ENCODE assay signal across 19 mouse cellular contexts in the genomic region with DNA sequence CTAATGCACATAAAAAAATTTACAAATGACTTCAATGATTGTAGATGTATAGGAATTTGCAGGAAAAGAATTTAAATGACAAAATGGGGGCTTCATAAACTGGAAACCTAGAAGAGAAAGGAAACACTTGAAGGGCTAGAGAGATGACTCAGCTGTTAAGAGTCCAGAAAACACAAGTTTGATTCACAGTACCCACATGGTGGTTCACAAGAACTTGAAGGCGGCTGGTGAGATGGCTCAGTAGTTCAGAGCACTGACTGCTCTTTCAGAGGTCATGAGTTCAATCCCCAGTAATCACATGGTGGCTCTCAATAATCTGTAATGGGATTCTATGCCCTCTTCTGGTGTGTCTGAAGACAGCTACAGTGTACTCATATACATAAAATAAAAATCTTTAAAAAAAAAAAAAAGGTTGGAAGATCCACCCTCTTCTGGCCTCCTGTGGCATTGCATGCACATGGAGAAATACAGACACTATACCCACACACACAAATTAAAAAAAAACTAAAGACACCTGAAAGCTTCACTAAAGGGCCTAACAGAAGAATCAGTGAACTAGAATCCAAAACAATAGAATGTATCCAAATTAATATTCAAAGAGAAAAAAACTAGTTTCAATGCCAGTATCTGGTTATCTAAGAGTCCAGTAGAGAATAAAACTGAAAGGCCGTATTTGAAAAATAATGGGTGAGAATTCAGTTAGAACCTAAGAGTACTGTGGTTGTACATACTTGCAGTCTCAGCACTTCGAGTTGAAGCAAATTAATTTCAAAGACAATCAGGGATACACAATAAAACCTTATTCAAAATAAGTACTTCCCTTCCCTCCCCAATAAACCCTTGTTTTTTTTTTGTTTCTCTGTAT. TPM values are rescaled to one million over a fixed set of nuclear protein-coding genes. Genes with fewer than 3 reads are reported as not detected.
DNase-seq lines count a peak whose midpoint lies in the region; ATAC-seq and TF ChIP-seq lines count a peak whose summit lies in the region.
"Had no signal": no experiment of that assay in that cellular context is flagged by ENCODE, and none has a peak within 500 bp of the region (broad histone marks: within the 10 kb centered on the region; RNA-seq: fewer than 3 reads in every experiment).

No protein-coding gene starts in this region.

- no peak overlapping the region for H3K9ac ChIP-seq in hindbrain, postnatal 0 days (replicated peaks; ENCODE audit: low read length)
- H3K9ac ChIP-seq in hindbrain, embryonic 16.5 days (ENCODE audit: low read depth, low read length), result no peak overlapping the region
- H3K9ac ChIP-seq in lung, embryonic 14.5 days, result no peak overlapping the region
- no peak overlapping the region for H3K9ac ChIP-seq in CH12.LX (ENCODE audit: insufficient read depth, low read depth)
- H3K9ac ChIP-seq: heart, embryonic 13.5 days; liver, embryonic 15.5 days; midbrain, embryonic 15.5 days; neural tube, embryonic 12.5 days had no signal

- H3K9me3 ChIP-seq in hindbrain, postnatal 0 days (ENCODE audit: low read length), result no peaks in the 10 kb centered on the region
- H3K9me3 ChIP-seq in hindbrain, embryonic 16.5 days (ENCODE audit: control insufficient read depth, low read length), result no peaks in the 10 kb centered on the region
- no peaks in the 10 kb centered on the region for H3K9me3 ChIP-seq in lung, embryonic 14.5 days (ENCODE audit: low read depth, low read length)
- no peaks in the 10 kb centered on the region for H3K9me3 ChIP-seq in CH12.LX (replicated peaks; ENCODE audit: low read length)
- H3K9me3 ChIP-seq: embryonic facial prominence, embryonic 10.5 days; heart, embryonic 13.5 days; liver, embryonic 15.5 days; midbrain, embryonic 15.5 days; neural tube, embryonic 12.5 days had no signal

- no peak for TF ChIP-seq RAD21 in CH12.LX (IDR thresholded peaks at IDR 0.05; ENCODE audit: low read depth, low read length)

- peak; percentile 28 for TF ChIP-seq POLR2A in CH12.LX (IDR thresholded peaks at IDR 0.05; ENCODE audit: low read depth, low read length)

- H3K4me3 ChIP-seq in hindbrain, postnatal 0 days (ENCODE audit: low read length), result no peak overlapping the region
- H3K4me3 ChIP-seq in hindbrain, embryonic 16.5 days (ENCODE audit: low read length), result no peak overlapping the region
- H3K4me3 ChIP-seq in lung, embryonic 14.5 days (ENCODE audit: low read depth, low read length), result no peak overlapping the region
- no peak overlapping the region for H3K4me3 ChIP-seq in CH12.LX (replicated peaks in 1 of 3; ENCODE audit: low read depth in 2 of 3, low read length in 2 of 3, poor library complexity in 1 of 3)
- H3K4me3 ChIP-seq: embryonic facial prominence, embryonic 10.5 days; erythroblast, embryonic 14.5 days; heart, embryonic 13.5 days; liver, embryonic 15.5 days; midbrain, embryonic 15.5 days; neural tube, embryonic 12.5 days had no signal

- DNase-seq in hindbrain, postnatal 0 days (ENCODE audit: low spot score), result no peak
- DNase-seq in lung, embryonic 14.5 days, result no peak
- DNase-seq in lung, postnatal 25 days (ENCODE audit: low spot score), result no peak
- DNase-seq in CH12.LX (ENCODE audit: extremely low read depth), result no peak
- DNase-seq in T-cell, adult 2 months (ENCODE audit: low spot score), result no peak
- DNase-seq: adrenal gland, postnatal 10 days; cerebellum, adult 9-11 months; gastrocnemius, postnatal 36 days; kidney, postnatal 25 days; right cerebral cortex, postnatal 14 days had no signal

- no peak overlapping the region for H3K4me2 ChIP-seq in hindbrain, postnatal 0 days (ENCODE audit: low read depth, low read length)
- no peak overlapping the region for H3K4me2 ChIP-seq in hindbrain, embryonic 16.5 days (ENCODE audit: low read length)
- no peak overlapping the region for H3K4me2 ChIP-seq in lung, embryonic 14.5 days
- no peak overlapping the region for H3K4me2 ChIP-seq in CH12.LX (ENCODE audit: insufficient read depth, low read depth, poor library complexity, severe bottlenecking)
- H3K4me2 ChIP-seq: heart, embryonic 13.5 days; liver, embryonic 15.5 days; midbrain, embryonic 15.5 days; neural tube, embryonic 12.5 days had no signal

- no peak overlapping the region for H3K27ac ChIP-seq in hindbrain, postnatal 0 days
- H3K27ac ChIP-seq in hindbrain, embryonic 16.5 days (ENCODE audit: low read depth, low read length), result no peak overlapping the region
- H3K27ac ChIP-seq in lung, embryonic 14.5 days (ENCODE audit: low read depth), result no peak overlapping the region
- no peak overlapping the region for H3K27ac ChIP-seq in CH12.LX (ENCODE audit: insufficient read depth, low read depth)
- H3K27ac ChIP-seq: embryonic facial prominence, embryonic 10.5 days; heart, embryonic 13.5 days; liver, embryonic 15.5 days; macrophage; midbrain, embryonic 15.5 days; neural tube, embryonic 12.5 days had no signal

- dilution Hi-C loops in CH12.LX (cut with MboI; ENCODE audit: extremely low pct_ligation_motif_present, extremely low pct_unique_long_range_greater_than_20kb, low sequenced_read_pairs), result loop anchor here (25.0 kb wide), 1 partner anchor 160 kb away; no protein-coding TSS in a partner anchor

- in situ Hi-C loops in CH12.LX (cut with MboI; ENCODE audit: low pct_ligation_motif_present, low pct_unique_long_range_greater_than_20kb, low sequenced_read_pairs), result no loop called here

- TF ChIP-seq EP300 in CH12.LX (IDR thresholded peaks at IDR 0.05; ENCODE audit: low read length), result no peak

- 90% methylated on average over 3 of the region's 3 CpGs for WGBS in hindbrain, postnatal 0 days
- WGBS in hindbrain, embryonic 16.5 days, result 88% methylated on average over 3 of the region's 3 CpGs
- 82% methylated on average over 3 of the region's 3 CpGs for WGBS in lung, embryonic 14.5 days

- TF ChIP-seq CTCF in hindbrain, postnatal 0 days (IDR thresholded peaks at IDR 0.05; ENCODE audit: low read depth), result peak; percentile 37
- TF ChIP-seq CTCF in lung, embryonic 14.5 days (IDR thresholded peaks at IDR 0.05; ENCODE audit: low read depth), result peak; percentile 38
- peak in 1 of 2 experiments; percentile 27; a peak in 2 of 4 replicates for TF ChIP-seq CTCF in CH12.LX (conservative IDR thresholded peaks at IDR 0.05 in 1 of 2, IDR thresholded peaks at IDR 0.05 in 1 of 2; ENCODE audit: low read depth in 2 of 2, low read length in 2 of 2)

- no peaks in the 10 kb centered on the region for H3K4me1 ChIP-seq in hindbrain, postnatal 0 days (ENCODE audit: insufficient read depth, low read length)
- no peaks in the 10 kb centered on the region for H3K4me1 ChIP-seq in hindbrain, embryonic 16.5 days (ENCODE audit: control insufficient read depth, insufficient read depth, low read depth, low read length)
- H3K4me1 ChIP-seq in lung, embryonic 14.5 days (ENCODE audit: insufficient read depth), result no peaks in the 10 kb centered on the region
- no peaks in the 10 kb centered on the region for H3K4me1 ChIP-seq in CH12.LX (ENCODE audit: control insufficient read depth in 1 of 2, insufficient read depth in 2 of 2)
- H3K4me1 ChIP-seq: embryonic facial prominence, embryonic 10.5 days; heart, embryonic 13.5 days; liver, embryonic 15.5 days; midbrain, embryonic 15.5 days; neural tube, embryonic 12.5 days had no signal

- peaks cover 44% of the 10 kb centered on the region for H3K36me3 ChIP-seq in hindbrain, postnatal 0 days (ENCODE audit: insufficient read depth, low read length)
- peaks cover 26% of the 10 kb centered on the region for H3K36me3 ChIP-seq in hindbrain, embryonic 16.5 days (ENCODE audit: control insufficient read depth, insufficient read depth, low read length)
- peaks cover 60% of the 10 kb centered on the region for H3K36me3 ChIP-seq in lung, embryonic 14.5 days (ENCODE audit: insufficient read depth)
- H3K36me3 ChIP-seq in CH12.LX (replicated peaks in 1 of 2; ENCODE audit: control insufficient read depth in 1 of 2, insufficient read depth in 1 of 2, low read length in 1 of 2), result peaks cover 48 to 67% of the 10 kb centered on the region in 2 experiments

- H3K27me3 ChIP-seq in hindbrain, postnatal 0 days (ENCODE audit: insufficient read depth, low read length), result no peaks in the 10 kb centered on the region
- no peaks in the 10 kb centered on the region for H3K27me3 ChIP-seq in hindbrain, embryonic 16.5 days (replicated peaks; ENCODE audit: control insufficient read depth, insufficient read depth, low read length)
- H3K27me3 ChIP-seq in lung, embryonic 14.5 days (ENCODE audit: insufficient read depth, low read length), result no peaks in the 10 kb centered on the region
- H3K27me3 ChIP-seq in CH12.LX (replicated peaks), result no peaks in the 10 kb centered on the region
- H3K27me3 ChIP-seq: heart, embryonic 13.5 days; liver, embryonic 15.5 days; midbrain, embryonic 15.5 days; neural tube, embryonic 12.5 days had no signal

- H3K79me2 ChIP-seq in CH12.LX (replicated peaks; ENCODE audit: control insufficient read depth, extremely low read depth, insufficient read depth, poor library complexity, severe bottlenecking), result peaks cover 7% of the 10 kb centered on the region

- no peak for ATAC-seq in hindbrain, postnatal 0 days
- ATAC-seq in hindbrain, embryonic 16.5 days, result no peak
- ATAC-seq in lung, embryonic 14.5 days (ENCODE audit: insufficient read depth), result no peak
- peak; percentile 21; the same call in 1 of the 2 replicates for ATAC-seq in megakaryocyte progenitor cell, adult 5-6 weeks (replicated peaks; ENCODE audit: poor library complexity)
- ATAC-seq: midbrain, embryonic 15.5 days had no signal

TF ChIP-seq in CH12.LX, 34 proteins besides CTCF, POLR2A, EP300 and RAD21 (continues in another document):
- TF ChIP-seq POLR2AphosphoS2 (IDR thresholded peaks at IDR 0.05; ENCODE audit: low read depth, low read length), result peak; percentile 93

RNA-seq across cellular contexts. Expression of a gene that starts 12.1 kb away (rescaled TPM):
- total RNA-seq in hindbrain, postnatal 0 days (2014; rRNA removed), result 15.1 and 17.2 TPM in 2 replicates
- 203 and 213 TPM in 2 replicates for polyA plus RNA-seq in hindbrain, postnatal 0 days (2015; fragmentation: Nextera tagmentation; extraction: Ambion mirVana)
- 205 and 214 TPM in 2 replicates for polyA plus RNA-seq in hindbrain, embryonic 16.5 days (2015; fragmentation: Nextera tagmentation; extraction: Ambion mirVana)
- 391 and 408 TPM in 2 replicates for polyA plus RNA-seq in lung, embryonic 14.5 days (2014; fragmentation: Nextera tagmentation; extraction: Ambion mirVana)
- total RNA-seq in CH12.LX (2012; rRNA removed), result 359 and 490 TPM in 2 replicates
- 176 and 184 TPM in 2 replicates for total RNA-seq in CH12.LX (2014; rRNA removed)
- 2,617 and 2,771 TPM in 2 replicates for polyA plus RNA-seq in CH12.LX (2012; ENCODE audit: insufficient read length, low read depth)
- 728 and 799 TPM in 2 replicates for total RNA-seq in megakaryocyte progenitor cell, adult 5-6 weeks (2015)
- 665 and 1,023 TPM in 2 replicates for total RNA-seq in megakaryocyte progenitor cell, adult 5-6 weeks (2017)

RNA-seq across cellular contexts. Expression of a gene that starts 44.5 kb away (rescaled TPM):
- total RNA-seq in hindbrain, postnatal 0 days (2014; rRNA removed), result 12.6 and 14.1 TPM in 2 replicates
- 8.7 and 9.2 TPM in 2 replicates for polyA plus RNA-seq in hindbrain, postnatal 0 days (2015; fragmentation: Nextera tagmentation; extraction: Ambion mirVana)
- polyA plus RNA-seq in hindbrain, embryonic 16.5 days (2015; fragmentation: Nextera tagmentation; extraction: Ambion mirVana), result 9.9 and 10.6 TPM in 2 replicates
- polyA plus RNA-seq in lung, embryonic 14.5 days (2014; fragmentation: Nextera tagmentation; extraction: Ambion mirVana), result 7.2 and 7.5 TPM in 2 replicates
- total RNA-seq in CH12.LX (2012; rRNA removed) (0.08 and 0.17 TPM in 2 replicates), CH12.LX (2014; rRNA removed) (not detected in 2 replicates)
- not detected in 2 replicates for polyA plus RNA-seq in CH12.LX (2012; ENCODE audit: insufficient read length, low read depth)
- total RNA-seq in megakaryocyte progenitor cell, adult 5-6 weeks (2015), result 0.90 and 1.1 TPM in 2 replicates
- 0.47 and 0.83 TPM in 2 replicates for total RNA-seq in megakaryocyte progenitor cell, adult 5-6 weeks (2017)
- total RNA-seq: gastrocnemius, postnatal 36 days had no signal
